Mouse (Mus musculus): ENCODE measurements around the gene Magoh.

DNA sequence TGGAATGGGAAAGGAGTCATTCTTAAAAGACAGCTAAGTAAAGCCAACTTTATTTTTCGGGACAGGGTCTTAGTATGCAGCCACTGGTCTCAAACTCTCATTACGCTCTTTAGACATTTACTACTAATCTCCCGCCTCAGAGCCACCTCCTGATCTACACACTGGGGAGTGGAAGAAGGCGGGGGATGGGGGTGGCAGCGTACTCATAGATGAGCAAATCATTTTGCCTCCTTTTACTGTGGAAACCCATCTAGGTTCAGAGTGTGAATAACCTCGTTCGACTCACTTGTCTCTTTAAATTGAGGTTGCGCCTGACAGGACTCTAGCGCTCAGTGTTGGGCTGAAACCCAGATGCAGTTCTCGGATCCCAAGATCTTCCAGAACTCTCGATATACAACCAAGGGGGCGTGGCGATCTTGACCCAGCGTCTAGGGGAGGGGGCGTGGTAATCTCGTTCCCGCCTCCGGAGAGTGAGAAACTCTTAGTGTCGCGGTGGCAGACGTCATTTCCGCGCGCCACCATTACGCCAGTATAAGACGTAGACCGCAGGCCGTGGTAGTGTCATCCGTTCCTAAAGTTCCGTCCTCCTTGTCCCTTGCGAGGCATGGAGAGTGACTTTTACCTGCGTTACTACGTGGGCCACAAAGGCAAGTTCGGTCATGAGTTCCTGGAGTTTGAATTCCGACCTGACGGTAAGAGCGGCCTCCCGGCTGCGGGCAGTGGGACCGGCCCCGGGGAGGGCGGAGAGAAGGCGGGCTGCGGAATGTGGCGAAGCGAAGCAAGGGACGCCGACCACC is at the start of gene Magoh:
- TF ChIP-seq POLR2A (IDR thresholded peaks at IDR 0.05; ENCODE audit: low read depth, low read length): peak; percentile 71
- no peak for TF ChIP-seq CTCF (IDR thresholded peaks at IDR 0.05; ENCODE audit: extremely low read depth, insufficient read depth, insufficient read length, insufficient replicate concordance)

Data from spleen, adult 2 months (tissue).